Mouse (Mus musculus) central nervous system, embryonic 14 days (tissue): Measurements from ENCODE around the gene Lysmd3. TPM values are rescaled to one million over a fixed set of nuclear protein-coding genes. Genes with fewer than 3 reads are reported as not detected.

Experiments
- polyA plus RNA-seq: library from polyadenylated mRNA; depleted of rRNA; stranded (reverse); fragments of >200 nt; gene quantifications from 2 replicates; pipeline ENCODE4 v1.2.3, GENCODE M21; 2012; rRNA removed

Lysmd3 gene
- polyA plus RNA-seq: 10.7 and 11.5 TPM in 2 replicates

DNA sequence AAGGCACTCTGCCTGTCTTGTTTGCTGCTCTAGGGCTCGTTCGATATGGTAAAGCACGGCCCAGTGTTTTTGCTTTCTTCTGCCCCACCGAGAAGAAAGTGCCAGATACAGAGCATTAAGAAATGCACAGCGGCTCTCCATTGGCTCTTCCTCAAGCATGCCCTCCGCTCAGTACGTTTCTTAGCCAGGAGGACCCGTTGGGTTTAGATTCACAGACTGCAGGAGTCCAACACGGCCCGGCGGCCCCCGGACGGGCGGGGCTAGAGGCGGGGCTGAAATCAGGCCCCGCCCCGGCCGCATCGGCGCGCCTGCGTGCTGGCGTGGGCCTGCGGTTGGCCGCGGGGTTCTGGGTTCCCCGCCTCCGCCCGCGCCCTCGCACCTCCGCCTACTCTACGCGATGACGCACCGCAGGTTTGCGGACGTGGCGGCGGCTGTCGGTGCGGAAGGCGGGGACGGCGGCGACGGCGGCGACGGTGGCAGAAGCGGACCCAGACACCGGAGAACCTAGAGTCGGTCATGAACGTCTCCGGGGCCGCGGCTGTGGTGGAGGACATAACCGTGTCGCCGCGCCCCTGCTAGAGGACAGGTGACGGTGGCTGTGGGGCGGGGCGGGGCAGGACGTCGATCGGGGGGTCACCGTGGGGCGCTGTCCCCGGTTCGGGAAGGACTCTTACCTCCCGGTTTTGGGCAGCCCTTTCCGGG is at the start of gene Lysmd3:
Gene Lysmd3 (plus strand): TSS at position 313 of the 702 bp plus-strand sequence.

DNA sequence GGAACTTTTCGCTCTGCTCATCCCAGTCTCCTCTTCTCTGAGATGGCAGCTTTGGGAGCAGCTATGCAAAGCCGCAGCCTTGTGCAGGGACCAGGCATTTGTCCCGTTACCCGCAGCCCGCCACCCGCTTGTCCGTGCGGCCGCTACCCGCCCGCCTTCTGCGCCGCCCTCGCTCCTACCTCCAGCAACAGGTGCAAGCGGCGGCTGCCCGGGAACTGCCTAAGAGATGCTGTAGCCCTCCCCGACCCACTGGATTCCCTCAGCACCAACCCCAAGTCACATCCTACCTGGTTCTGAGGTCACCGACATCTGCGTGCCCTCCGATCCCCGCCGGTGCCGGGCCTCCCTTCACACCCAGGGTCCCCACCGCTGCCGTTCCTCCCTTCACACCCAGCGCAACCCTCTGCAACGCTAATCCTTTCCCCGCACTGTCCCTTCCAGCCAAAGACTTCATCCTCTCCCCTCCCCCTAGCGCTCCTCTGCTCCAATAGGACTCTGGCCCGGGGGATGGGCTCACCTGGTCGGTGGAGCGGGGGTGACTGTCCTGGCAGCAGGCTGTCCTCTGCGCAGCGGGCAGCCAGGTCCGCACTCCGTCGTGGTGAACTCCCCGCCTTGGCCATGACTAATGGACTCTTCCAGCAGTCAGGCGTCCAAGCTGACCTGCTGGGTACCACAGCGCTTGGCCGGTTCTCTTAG is 24.6 kb upstream of the Lysmd3 start, which contains the start of gene Adgrv1:
Gene Adgrv1 (minus strand): TSS at position 435 of the 696 bp plus-strand sequence.

DNA sequence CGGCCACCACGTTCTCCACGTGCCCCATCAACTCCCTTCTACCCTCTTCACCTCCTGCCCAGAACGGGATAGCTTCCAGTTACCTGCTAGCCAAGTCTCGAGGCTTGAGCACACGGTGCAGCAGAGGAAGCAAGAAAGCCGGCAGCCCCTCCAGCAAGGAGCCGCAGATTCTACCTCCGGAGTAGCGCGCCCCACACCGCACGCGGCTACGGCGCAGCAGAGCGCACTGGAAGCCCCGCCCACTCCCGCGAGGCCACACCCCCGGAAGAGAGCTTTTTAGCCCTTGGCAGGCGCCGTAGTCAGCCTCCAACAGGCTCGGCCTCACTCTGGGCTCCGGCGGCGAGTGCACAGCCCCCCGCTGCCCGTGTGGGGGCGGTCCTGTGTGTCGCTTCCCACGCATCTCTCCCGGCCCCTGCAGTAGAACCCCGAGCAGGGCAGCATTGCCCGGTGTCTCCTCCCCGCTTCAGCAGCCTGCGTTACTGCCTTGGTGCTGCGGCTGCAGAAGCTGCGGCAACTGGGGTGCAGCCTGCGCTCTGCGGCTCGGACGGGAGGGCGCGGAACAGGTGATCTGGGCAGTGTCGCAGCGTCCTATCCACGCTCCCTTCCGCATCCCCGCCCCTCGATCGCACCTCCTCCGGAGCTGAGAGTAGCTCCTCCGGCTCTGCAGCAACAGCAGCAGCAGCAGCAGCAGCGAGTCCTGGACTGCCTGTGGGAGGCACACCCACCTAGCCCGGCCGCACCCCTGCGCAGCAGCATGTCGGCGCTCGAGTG is 53.5 kb downstream of the Lysmd3 start, which contains the start of the genes Polr3g and Mblac2:
Gene Polr3g (minus strand): TSS at position 239 of the 771 bp plus-strand sequence.
Gene Mblac2 (plus strand): TSS at position 567 of the 771 bp plus-strand sequence.

Other genes starting within 250 kb of the Lysmd3 start
- 17.9 and 26.2 TPM in 2 replicates for gene Adgrv1, start 24.5 kb upstream of the Lysmd3 start, polyA plus RNA-seq
- 4.2 and 5.7 TPM in 2 replicates for gene Polr3g, start 53.4 kb downstream of the Lysmd3 start, polyA plus RNA-seq
- 10.0 and 10.3 TPM in 2 replicates for gene Mblac2, start 53.7 kb downstream of the Lysmd3 start, polyA plus RNA-seq
- 246 and 303 TPM in 2 replicates for gene Cetn3, start 125.4 kb downstream of the Lysmd3 start, polyA plus RNA-seq